Mouse (Mus musculus): ENCODE data around the gene Bspry. TPM values are rescaled to one million over a fixed set of nuclear protein-coding genes. Genes with fewer than 3 reads are reported as not detected.

Bspry gene
- polyA plus RNA-seq, 1 experiment from 2014 or later: 19.4 TPM

DNA sequence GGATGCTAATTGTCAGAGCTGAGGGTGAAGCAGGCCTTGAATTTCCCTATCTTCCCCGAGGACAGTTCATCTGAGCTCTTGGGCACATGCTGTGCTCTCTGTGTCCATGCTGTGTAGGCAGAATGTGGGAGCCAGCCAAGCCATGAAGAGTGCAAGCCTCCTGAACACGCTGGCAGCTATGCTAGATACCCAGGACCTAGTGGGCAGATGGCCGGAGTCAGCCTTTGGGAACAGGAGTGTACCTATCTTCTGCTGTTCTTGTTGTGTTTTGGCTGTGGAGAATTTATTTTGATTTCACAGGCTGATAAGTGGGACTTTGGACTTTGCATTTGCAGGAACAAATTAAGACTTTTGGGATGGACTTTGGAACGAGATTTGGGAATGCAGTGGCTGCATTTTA lies 39.3 kb upstream of the Bspry start:
- no peaks in the 10 kb centered on the region for H3K9me3 ChIP-seq (ENCODE audit: control insufficient read depth, low read depth, low read length)
- no peaks in the 10 kb centered on the region for H3K4me1 ChIP-seq (ENCODE audit: control insufficient read depth, insufficient read depth, low read length)
- H3K36me3 ChIP-seq (ENCODE audit: control insufficient read depth, insufficient read depth, low read length): no peaks in the 10 kb centered on the region
- H3K4me3 ChIP-seq (ENCODE audit: low read depth, low read length): no peak overlapping the region
- no peak overlapping the region for H3K4me2 ChIP-seq (replicated peaks; ENCODE audit: low read depth, low read length)
- no peak for ATAC-seq (ENCODE audit: insufficient number of reproducible peaks, insufficient read depth, low FRiP score, low read depth)
- no peaks in the 10 kb centered on the region for H3K27me3 ChIP-seq (ENCODE audit: control insufficient read depth, insufficient read depth, low read length)
- 77% methylated on average over 4 of the region's 4 CpGs for WGBS
- no peak overlapping the region for H3K27ac ChIP-seq (ENCODE audit: low read length)
- H3K9ac ChIP-seq (replicated peaks; ENCODE audit: low read depth, low read length): no peak overlapping the region

DNA sequence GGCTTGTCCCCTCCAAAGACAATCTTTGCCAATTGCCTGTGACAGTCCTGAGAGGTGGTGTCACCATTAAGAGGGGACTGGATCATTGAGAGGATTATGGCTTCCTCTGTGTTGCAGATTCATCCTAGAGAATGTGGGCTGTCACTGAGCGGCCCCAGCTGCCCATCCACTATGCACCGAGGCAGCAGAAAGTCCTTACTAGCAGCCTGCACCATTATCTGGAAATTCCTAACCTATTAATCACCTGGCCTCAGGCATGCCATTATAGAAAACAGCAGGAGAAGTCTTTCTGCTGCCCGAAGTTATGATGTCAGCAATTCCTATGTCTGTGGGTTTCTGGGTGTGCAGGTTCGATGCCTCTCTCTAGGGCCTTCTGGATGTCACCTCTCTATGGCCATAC lies 38.9 kb upstream of the Bspry start:
- WGBS: 41% methylated on average over 4 of the region's 4 CpGs
- no peaks in the 10 kb centered on the region for H3K4me1 ChIP-seq (ENCODE audit: control insufficient read depth, insufficient read depth, low read length)
- H3K36me3 ChIP-seq (ENCODE audit: control insufficient read depth, insufficient read depth, low read length): no peaks in the 10 kb centered on the region
- no peak overlapping the region for H3K9ac ChIP-seq (replicated peaks; ENCODE audit: low read depth, low read length)
- ATAC-seq (ENCODE audit: insufficient number of reproducible peaks, insufficient read depth, low FRiP score, low read depth): no peak
- H3K4me3 ChIP-seq (ENCODE audit: low read depth, low read length): no peak overlapping the region
- no peak overlapping the region for H3K27ac ChIP-seq (ENCODE audit: low read length)
- H3K9me3 ChIP-seq (ENCODE audit: control insufficient read depth, low read depth, low read length): no peaks in the 10 kb centered on the region
- H3K4me2 ChIP-seq (replicated peaks; ENCODE audit: low read depth, low read length): no peak overlapping the region
- no peaks in the 10 kb centered on the region for H3K27me3 ChIP-seq (ENCODE audit: control insufficient read depth, insufficient read depth, low read length)

- 0 out of 2 replicates have a peak, but pooled peaks have one; percentile 14 for ATAC-seq (ENCODE audit: insufficient number of reproducible peaks, insufficient read depth, low FRiP score, low read depth)
- WGBS: 57% methylated on average over 5 of the region's 5 CpGs
- no peak overlapping the region for H3K4me2 ChIP-seq (replicated peaks; ENCODE audit: low read depth, low read length)
Observed at GRCm38 (mm10) chr4:62454995-62455394, 24.9 kb upstream of the Bspry start.

GRCm38 (mm10) chr4:62459081-62459480 lies 20.8 kb upstream of the Bspry start:
- 61% methylated on average over 3 of the region's 3 CpGs for WGBS
- H3K9me3 ChIP-seq (ENCODE audit: control insufficient read depth, low read depth, low read length): no peaks in the 10 kb centered on the region
- H3K4me1 ChIP-seq (ENCODE audit: control insufficient read depth, insufficient read depth, low read length): no peaks in the 10 kb centered on the region
- ATAC-seq (ENCODE audit: insufficient number of reproducible peaks, insufficient read depth, low FRiP score, low read depth): no peak
- H3K9ac ChIP-seq (replicated peaks; ENCODE audit: low read depth, low read length): no peak overlapping the region
- no peak overlapping the region for H3K4me3 ChIP-seq (ENCODE audit: low read depth, low read length)
- H3K27me3 ChIP-seq (ENCODE audit: control insufficient read depth, insufficient read depth, low read length): no peaks in the 10 kb centered on the region
- no peak overlapping the region for H3K4me2 ChIP-seq (replicated peaks; ENCODE audit: low read depth, low read length)
- H3K36me3 ChIP-seq (ENCODE audit: control insufficient read depth, insufficient read depth, low read length): no peaks in the 10 kb centered on the region
- H3K27ac ChIP-seq (ENCODE audit: low read length): no peak overlapping the region

More at GRCm38 (mm10) chr4:62454995-62455394, 24.9 kb upstream of the Bspry start:
- Histone ChIP-seq H3K4me1 (ENCODE audit: control insufficient read depth, insufficient read depth, low read length) (no peaks in the 10 kb centered on the region), H3K9ac (replicated peaks; ENCODE audit: low read depth, low read length) (no peak overlapping the region), H3K9me3 (ENCODE audit: control insufficient read depth, low read depth, low read length) (no peaks in the 10 kb centered on the region), H3K4me3 (ENCODE audit: low read depth, low read length) (no peak overlapping the region), H3K27ac (ENCODE audit: low read length) (no peak overlapping the region), H3K36me3 (ENCODE audit: control insufficient read depth, insufficient read depth, low read length) (no peaks in the 10 kb centered on the region), H3K27me3 (ENCODE audit: control insufficient read depth, insufficient read depth, low read length) (no peaks in the 10 kb centered on the region)

GRCm38 (mm10) chr4:62460348-62460747 lies 19.5 kb upstream of the Bspry start:
- no peak for ATAC-seq (ENCODE audit: insufficient number of reproducible peaks, insufficient read depth, low FRiP score, low read depth)
- H3K4me2 ChIP-seq (replicated peaks; ENCODE audit: low read depth, low read length): no peak overlapping the region
- H3K36me3 ChIP-seq (ENCODE audit: control insufficient read depth, insufficient read depth, low read length): no peaks in the 10 kb centered on the region
- H3K27me3 ChIP-seq (ENCODE audit: control insufficient read depth, insufficient read depth, low read length): no peaks in the 10 kb centered on the region
- H3K9ac ChIP-seq (replicated peaks; ENCODE audit: low read depth, low read length): no peak overlapping the region
- no peaks in the 10 kb centered on the region for H3K4me1 ChIP-seq (ENCODE audit: control insufficient read depth, insufficient read depth, low read length)
- no peak overlapping the region for H3K4me3 ChIP-seq (ENCODE audit: low read depth, low read length)
- no peaks in the 10 kb centered on the region for H3K9me3 ChIP-seq (ENCODE audit: control insufficient read depth, low read depth, low read length)
- 90% methylated on average over 8 of the region's 8 CpGs for WGBS
- H3K27ac ChIP-seq (ENCODE audit: low read length): no peak overlapping the region

DNA sequence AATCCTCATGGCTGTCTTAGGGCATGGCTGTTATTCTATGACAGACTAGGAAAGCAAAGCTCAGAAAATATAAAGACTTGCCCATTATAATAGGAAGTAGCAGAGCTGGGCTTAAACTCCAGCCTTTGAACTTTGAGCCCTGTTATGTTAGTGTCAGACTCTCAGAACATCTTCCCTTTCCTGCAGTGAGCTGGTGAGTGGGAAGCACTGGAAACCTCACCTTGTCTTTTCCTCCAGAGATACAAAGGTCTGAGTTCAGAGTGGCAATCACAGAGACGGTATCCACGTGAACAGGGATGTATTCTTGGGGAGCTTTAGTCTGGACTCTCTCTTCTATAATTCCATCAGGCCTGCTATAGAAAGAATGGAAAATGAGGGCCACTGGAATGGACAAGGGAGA lies 16.7 kb upstream of the Bspry start:
- Histone ChIP-seq H3K4me2 (replicated peaks; ENCODE audit: low read depth, low read length) (no peak overlapping the region), H3K4me1 (ENCODE audit: control insufficient read depth, insufficient read depth, low read length) (no peaks in the 10 kb centered on the region), H3K36me3 (ENCODE audit: control insufficient read depth, insufficient read depth, low read length) (no peaks in the 10 kb centered on the region), H3K9ac (replicated peaks; ENCODE audit: low read depth, low read length) (no peak overlapping the region), H3K27me3 (ENCODE audit: control insufficient read depth, insufficient read depth, low read length) (no peaks in the 10 kb centered on the region), H3K27ac (ENCODE audit: low read length) (no peak overlapping the region), H3K4me3 (ENCODE audit: low read depth, low read length) (no peak overlapping the region), H3K9me3 (ENCODE audit: control insufficient read depth, low read depth, low read length) (no peaks in the 10 kb centered on the region)
- ATAC-seq (ENCODE audit: insufficient number of reproducible peaks, insufficient read depth, low FRiP score, low read depth): no peak
- WGBS: 93% methylated on average over 2 of the region's 2 CpGs

GRCm38 (mm10) chr4:62468158-62468557 lies 11.7 kb upstream of the Bspry start:
- Histone ChIP-seq H3K36me3 (ENCODE audit: control insufficient read depth, insufficient read depth, low read length) (no peaks in the 10 kb centered on the region), H3K9me3 (ENCODE audit: control insufficient read depth, low read depth, low read length) (no peaks in the 10 kb centered on the region), H3K9ac (replicated peaks; ENCODE audit: low read depth, low read length) (no peak overlapping the region), H3K4me3 (ENCODE audit: low read depth, low read length) (no peak overlapping the region), H3K4me1 (ENCODE audit: control insufficient read depth, insufficient read depth, low read length) (no peaks in the 10 kb centered on the region), H3K27ac (ENCODE audit: low read length) (no peak overlapping the region), H3K27me3 (ENCODE audit: control insufficient read depth, insufficient read depth, low read length) (no peaks in the 10 kb centered on the region), H3K4me2 (replicated peaks; ENCODE audit: low read depth, low read length) (no peak overlapping the region)
- WGBS: 90% methylated on average over 1 of the region's 1 CpGs
- no peak for ATAC-seq (ENCODE audit: insufficient number of reproducible peaks, insufficient read depth, low FRiP score, low read depth)

DNA sequence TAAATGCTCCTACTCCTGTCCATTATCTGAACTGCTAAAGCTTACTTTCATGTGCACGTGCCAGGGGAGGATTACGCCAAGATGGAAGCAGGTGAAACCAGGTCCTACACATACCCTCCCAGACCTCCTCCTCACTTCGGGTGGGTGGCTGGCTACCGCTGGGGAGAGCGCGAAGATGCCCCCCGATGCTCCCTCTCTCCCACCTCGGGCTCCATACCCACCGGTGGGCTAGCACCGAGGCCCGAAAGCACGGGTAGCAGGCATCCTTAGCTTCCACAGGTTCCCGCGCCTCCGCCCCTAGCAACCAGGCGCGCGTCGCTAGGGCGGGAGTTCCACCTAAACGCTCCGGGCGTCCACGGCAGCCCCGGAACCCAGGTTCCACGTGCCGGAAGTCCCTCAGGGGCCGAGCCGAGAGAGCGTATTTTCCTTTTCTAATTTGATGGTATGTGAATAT lies 9.2 kb upstream of the Bspry start, which contains the start of gene Wdr31:
Wdr31 (minus strand) TSS at position 299 of the 454 bp plus-strand sequence.
- H3K27me3 ChIP-seq (ENCODE audit: control insufficient read depth, insufficient read depth, low read length): no peaks in the 10 kb centered on the region
- H3K4me2 ChIP-seq (replicated peaks; ENCODE audit: low read depth, low read length): peak within 1 kb of the TSS; percentile 71
- no peak within 1 kb of the TSS for H3K27ac ChIP-seq (ENCODE audit: low read length)
- H3K4me3 ChIP-seq (ENCODE audit: low read depth, low read length): peak within 1 kb of the TSS; percentile 70
- H3K36me3 ChIP-seq (ENCODE audit: control insufficient read depth, insufficient read depth, low read length): no peaks in the 10 kb centered on the region
- H3K9me3 ChIP-seq (ENCODE audit: control insufficient read depth, low read depth, low read length): no peaks in the 10 kb centered on the region
- ATAC-seq (ENCODE audit: insufficient number of reproducible peaks, insufficient read depth, low FRiP score, low read depth): peak; percentile 90
- peak within 1 kb of the TSS; percentile 64; the same call in 1 of the 2 replicates for H3K9ac ChIP-seq (replicated peaks; ENCODE audit: low read depth, low read length)
- no peaks in the 10 kb centered on the region for H3K4me1 ChIP-seq (ENCODE audit: control insufficient read depth, insufficient read depth, low read length)
- under 1% methylated on average over 30 of the region's 30 CpGs for WGBS

DNA sequence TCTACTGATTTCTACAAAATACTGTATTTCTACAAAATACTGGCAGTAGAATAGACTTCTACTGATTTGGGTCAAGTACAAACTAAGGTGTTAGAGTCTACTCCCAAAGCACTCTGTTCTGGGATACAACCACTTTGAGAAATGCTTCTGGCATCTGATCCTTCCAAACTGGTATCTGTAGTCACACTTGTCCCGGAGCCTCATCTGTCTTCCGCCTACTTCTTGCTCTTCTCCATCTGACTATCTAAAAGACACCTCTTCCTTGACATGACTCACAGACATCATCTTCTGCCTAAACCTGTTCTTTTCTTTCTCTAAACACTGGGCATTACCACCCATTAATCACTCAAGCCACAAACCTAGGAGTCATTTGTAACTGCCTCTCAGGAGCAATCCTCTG lies 7.8 kb upstream of the Bspry start:
- Histone ChIP-seq H3K36me3 (ENCODE audit: control insufficient read depth, insufficient read depth, low read length) (no peaks in the 10 kb centered on the region), H3K27ac (ENCODE audit: low read length) (no peak overlapping the region), H3K9ac (replicated peaks; ENCODE audit: low read depth, low read length) (no peak overlapping the region), H3K4me3 (ENCODE audit: low read depth, low read length) (no peak overlapping the region), H3K4me2 (replicated peaks; ENCODE audit: low read depth, low read length) (no peak overlapping the region), H3K9me3 (ENCODE audit: control insufficient read depth, low read depth, low read length) (no peaks in the 10 kb centered on the region), H3K27me3 (ENCODE audit: control insufficient read depth, insufficient read depth, low read length) (no peaks in the 10 kb centered on the region), H3K4me1 (ENCODE audit: control insufficient read depth, insufficient read depth, low read length) (no peaks in the 10 kb centered on the region)
- no peak for ATAC-seq (ENCODE audit: insufficient number of reproducible peaks, insufficient read depth, low FRiP score, low read depth)
- WGBS: 85% methylated on average over 2 of the region's 2 CpGs

Data from stomach, embryonic 14.5 days (tissue).